Mouse (Mus musculus) E14TG2a.4 (cell line): ENCODE data around the gene Sall4.

ENCODE experiments used
- CTCF ChIP-seq: conservative IDR thresholded peaks from 2 replicates; pipeline ENCODE4 v1.5.1; 2014; ENCODE audit warnings: low read length
- POU5F1 ChIP-seq: IDR thresholded peaks from 2 replicates; pipeline ENCODE4 v1.6.1; 2014; ENCODE audit warnings: low read length, borderline replicate concordance

DNA sequence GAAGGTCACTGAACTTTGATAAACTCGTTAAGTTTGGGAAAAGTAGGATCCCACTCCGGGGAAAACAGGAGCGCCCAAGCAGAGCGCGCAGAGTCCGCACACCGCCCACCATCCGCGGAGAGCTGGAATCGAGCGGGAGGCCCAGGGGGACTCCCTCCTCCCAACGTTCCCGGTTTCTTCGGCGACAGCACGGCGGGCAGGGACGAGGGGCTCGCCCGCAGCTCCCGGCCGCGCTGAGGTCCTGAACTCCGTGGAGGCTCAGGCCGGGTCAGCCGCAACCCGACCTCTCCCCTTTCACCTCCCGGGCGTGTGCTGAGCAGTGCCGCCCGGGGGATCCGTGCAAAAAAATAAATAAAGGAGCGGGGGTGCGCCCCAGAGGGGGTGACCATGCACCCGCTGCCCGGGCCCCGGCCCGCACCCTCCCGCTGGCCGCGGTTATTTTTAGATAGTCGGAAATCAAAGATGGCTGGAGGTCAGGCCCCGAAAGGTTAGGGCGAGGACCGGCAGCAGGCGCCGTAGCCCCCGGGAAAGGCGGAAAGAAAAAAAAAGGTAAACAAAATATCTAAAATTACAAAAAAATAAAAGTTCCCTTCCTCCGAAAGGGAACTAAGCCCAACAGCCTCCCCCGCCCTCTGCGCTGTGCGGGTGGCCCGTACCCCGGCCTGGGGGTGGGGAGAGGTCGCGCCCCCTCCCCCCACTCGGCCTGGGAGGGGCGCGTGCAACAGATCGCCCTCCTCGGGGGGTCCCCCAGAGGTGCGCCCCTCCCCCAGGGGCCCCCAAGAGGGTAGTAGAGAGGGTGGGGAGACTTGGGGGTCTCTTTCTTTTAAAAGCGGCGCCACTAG is 1.8 kb downstream of the Sall4 start:
- TF ChIP-seq CTCF (no peak), POU5F1 (no peak)
